Mouse (Mus musculus): ENCODE measurements at regions not wholly inside any gene's neighbourhood (a gene's known extent, or its start where the extent isn't known, plus 50 kb on each side); places are given as distances from the start of the nearest gene placed in this dataset.
"Not testable (repeated sequence)": the region's sequence is repeated elsewhere in the genome, so short reads cannot be mapped to it uniquely, and the experiment has no call there.

DNA sequence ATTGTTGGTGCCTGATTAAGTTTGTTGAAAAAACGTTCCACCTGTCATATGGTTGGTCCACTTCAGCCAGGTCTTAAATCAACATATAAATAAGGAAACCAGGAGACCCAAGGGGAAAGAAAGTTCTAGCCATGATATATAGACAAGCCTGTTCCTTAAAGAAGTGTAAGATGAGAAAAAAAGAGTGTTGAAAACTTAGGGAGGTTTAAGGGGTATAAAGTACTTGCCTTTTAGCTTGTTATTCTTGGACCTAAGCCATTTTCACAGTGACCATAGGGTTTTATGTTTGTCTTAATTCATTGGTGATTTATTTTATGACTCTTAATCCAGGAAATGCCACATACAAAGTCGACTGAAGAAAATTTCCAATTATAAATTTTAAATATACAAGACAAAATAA, 602.9 kb upstream of the Marcks start:
- no peaks in the 10 kb centered on the region for H3K27me3 ChIP-seq (ENCODE audit: control insufficient read depth, insufficient read depth, low read length)
- 42% methylated on average over 2 of the region's 2 CpGs for WGBS
- no peak for DNase-seq
- no peak overlapping the region for H3K4me3 ChIP-seq (ENCODE audit: control insufficient read depth, insufficient read depth, low read length)
- H3K27ac ChIP-seq (ENCODE audit: control insufficient read depth, insufficient read depth, low read length): no peak overlapping the region
- H3K36me3 ChIP-seq (ENCODE audit: control insufficient read depth, insufficient read depth, low read length): no peaks in the 10 kb centered on the region
- no peaks in the 10 kb centered on the region for H3K4me1 ChIP-seq (replicated peaks; ENCODE audit: control insufficient read depth, insufficient read depth, low read length)
- TF ChIP-seq CTCF (IDR thresholded peaks at IDR 0.05; ENCODE audit: borderline replicate concordance, control insufficient read depth, extremely low read depth, insufficient read depth, low read length, poor library complexity) (no peak), POLR2A (IDR thresholded peaks at IDR 0.05; ENCODE audit: control insufficient read depth, extremely low read depth, insufficient read depth, low read length, poor library complexity) (no peak)

DNA sequence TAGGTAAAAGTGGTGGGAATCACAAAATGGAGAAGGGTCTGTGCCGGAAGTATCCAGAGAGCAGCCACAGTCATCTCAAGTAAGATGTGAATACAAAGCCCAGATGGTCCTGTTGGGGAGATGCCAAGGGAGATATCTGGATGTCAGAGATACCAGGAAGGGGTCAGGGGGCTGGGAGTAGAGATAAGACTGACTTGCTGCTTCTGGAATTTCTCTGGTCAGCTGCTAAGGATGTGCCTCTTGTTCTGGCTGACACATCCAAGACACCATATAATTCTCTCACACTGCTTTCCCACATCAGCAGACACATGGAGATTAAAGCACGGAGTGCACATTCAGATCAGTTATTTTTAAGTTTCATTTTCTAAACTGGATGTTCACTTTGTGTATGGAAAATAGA, 600.3 kb upstream of the Marcks start:
- no peak for DNase-seq
- Histone ChIP-seq H3K4me1 (replicated peaks; ENCODE audit: control insufficient read depth, insufficient read depth, low read length) (no peaks in the 10 kb centered on the region), H3K36me3 (ENCODE audit: control insufficient read depth, insufficient read depth, low read length) (no peaks in the 10 kb centered on the region), H3K4me3 (ENCODE audit: control insufficient read depth, insufficient read depth, low read length) (no peak overlapping the region), H3K27ac (ENCODE audit: control insufficient read depth, insufficient read depth, low read length) (no peak overlapping the region), H3K27me3 (ENCODE audit: control insufficient read depth, insufficient read depth, low read length) (no peaks in the 10 kb centered on the region)
- WGBS: 87% methylated on average over 2 of the region's 2 CpGs
- TF ChIP-seq CTCF (IDR thresholded peaks at IDR 0.05; ENCODE audit: borderline replicate concordance, control insufficient read depth, extremely low read depth, insufficient read depth, low read length, poor library complexity): no peak
- TF ChIP-seq POLR2A (IDR thresholded peaks at IDR 0.05; ENCODE audit: control insufficient read depth, extremely low read depth, insufficient read depth, low read length, poor library complexity): no peak

DNA sequence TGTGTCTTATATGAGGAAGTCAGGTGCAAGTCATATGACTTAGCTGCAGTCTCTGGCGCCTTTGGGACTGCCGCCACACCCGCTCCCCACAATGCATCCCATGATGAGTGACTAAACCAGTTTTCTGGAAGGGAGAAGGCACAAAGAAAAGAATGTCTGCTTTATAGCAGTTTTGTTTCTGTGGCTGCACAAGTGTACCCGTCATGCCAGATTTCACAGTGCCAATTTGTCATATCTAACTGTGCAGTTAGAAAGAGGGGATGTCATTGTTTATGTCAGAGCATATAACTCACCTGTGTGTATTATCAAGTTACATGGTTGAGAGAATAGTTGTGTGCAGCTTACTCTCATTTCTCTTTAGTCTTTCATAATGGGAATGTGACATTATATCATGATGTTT, 586.9 kb upstream of the Marcks start:
- TF ChIP-seq POLR2A (IDR thresholded peaks at IDR 0.05; ENCODE audit: control insufficient read depth, extremely low read depth, insufficient read depth, low read length, poor library complexity) (no peak), CTCF (IDR thresholded peaks at IDR 0.05; ENCODE audit: borderline replicate concordance, control insufficient read depth, extremely low read depth, insufficient read depth, low read length, poor library complexity) (no peak)
- Histone ChIP-seq H3K36me3 (ENCODE audit: control insufficient read depth, insufficient read depth, low read length) (no peaks in the 10 kb centered on the region), H3K27me3 (ENCODE audit: control insufficient read depth, insufficient read depth, low read length) (no peaks in the 10 kb centered on the region), H3K27ac (ENCODE audit: control insufficient read depth, insufficient read depth, low read length) (no peak overlapping the region), H3K4me1 (replicated peaks; ENCODE audit: control insufficient read depth, insufficient read depth, low read length) (no peaks in the 10 kb centered on the region), H3K4me3 (ENCODE audit: control insufficient read depth, insufficient read depth, low read length) (no peak overlapping the region)
- WGBS: 91% methylated on average over 4 of the region's 4 CpGs
- no peak for DNase-seq

DNA sequence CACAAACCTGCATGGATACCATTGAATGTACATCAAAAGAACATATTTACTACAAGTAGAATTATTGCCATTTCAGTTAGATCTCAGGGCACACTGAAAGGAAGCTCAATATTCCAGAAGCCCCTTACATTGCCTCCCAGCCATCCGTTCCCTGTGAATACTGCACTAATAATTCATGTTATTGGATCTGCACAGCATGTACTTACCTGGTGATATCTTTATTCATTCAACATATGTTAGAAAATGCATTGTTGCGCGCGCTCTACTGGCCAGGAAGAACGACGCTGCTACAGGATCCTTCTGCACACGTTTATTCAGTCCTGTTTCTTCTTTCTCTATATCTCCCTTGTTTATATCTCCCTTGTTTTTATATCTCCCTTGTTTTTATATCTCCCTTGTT, 586.3 kb upstream of the Marcks start:
- not testable (repeated sequence) for H3K4me1 ChIP-seq (replicated peaks; ENCODE audit: control insufficient read depth, insufficient read depth, low read length); H3K27me3 ChIP-seq (ENCODE audit: control insufficient read depth, insufficient read depth, low read length); H3K27ac ChIP-seq (ENCODE audit: control insufficient read depth, insufficient read depth, low read length); H3K4me3 ChIP-seq (ENCODE audit: control insufficient read depth, insufficient read depth, low read length); H3K36me3 ChIP-seq (ENCODE audit: control insufficient read depth, insufficient read depth, low read length); DNase-seq
- WGBS: 95% methylated on average over 7 of the region's 7 CpGs

DNA sequence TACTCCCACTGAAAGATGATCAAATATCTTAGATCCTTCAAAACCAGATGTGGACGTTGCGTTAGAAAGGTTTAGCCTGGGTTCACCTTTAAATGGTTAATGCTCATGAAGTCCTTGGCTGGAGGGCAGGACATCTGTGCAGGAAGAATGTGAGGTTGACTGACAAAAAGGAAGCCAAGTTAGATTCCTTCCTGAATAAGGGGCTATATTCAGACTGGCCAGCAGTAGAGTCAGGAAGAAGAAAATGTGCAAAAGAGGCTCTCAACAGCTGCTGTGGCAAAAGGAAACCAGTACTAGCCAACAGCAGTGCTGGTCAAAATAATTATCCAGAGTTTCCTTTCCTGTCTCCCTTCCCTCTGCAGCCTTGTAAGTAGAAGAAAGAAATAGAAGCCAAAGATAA, 582.0 kb upstream of the Marcks start:
- TF ChIP-seq POLR2A (IDR thresholded peaks at IDR 0.05; ENCODE audit: control insufficient read depth, extremely low read depth, insufficient read depth, low read length, poor library complexity): no peak
- TF ChIP-seq CTCF (IDR thresholded peaks at IDR 0.05; ENCODE audit: borderline replicate concordance, control insufficient read depth, extremely low read depth, insufficient read depth, low read length, poor library complexity): no peak
- H3K36me3 ChIP-seq (ENCODE audit: control insufficient read depth, insufficient read depth, low read length): no peaks in the 10 kb centered on the region
- no peak overlapping the region for H3K27ac ChIP-seq (ENCODE audit: control insufficient read depth, insufficient read depth, low read length)
- H3K4me1 ChIP-seq (replicated peaks; ENCODE audit: control insufficient read depth, insufficient read depth, low read length): no peaks in the 10 kb centered on the region
- DNase-seq: no peak
- H3K4me3 ChIP-seq (ENCODE audit: control insufficient read depth, insufficient read depth, low read length): no peak overlapping the region
- 73% methylated on average over 2 of the region's 2 CpGs for WGBS
- no peaks in the 10 kb centered on the region for H3K27me3 ChIP-seq (ENCODE audit: control insufficient read depth, insufficient read depth, low read length)

DNA sequence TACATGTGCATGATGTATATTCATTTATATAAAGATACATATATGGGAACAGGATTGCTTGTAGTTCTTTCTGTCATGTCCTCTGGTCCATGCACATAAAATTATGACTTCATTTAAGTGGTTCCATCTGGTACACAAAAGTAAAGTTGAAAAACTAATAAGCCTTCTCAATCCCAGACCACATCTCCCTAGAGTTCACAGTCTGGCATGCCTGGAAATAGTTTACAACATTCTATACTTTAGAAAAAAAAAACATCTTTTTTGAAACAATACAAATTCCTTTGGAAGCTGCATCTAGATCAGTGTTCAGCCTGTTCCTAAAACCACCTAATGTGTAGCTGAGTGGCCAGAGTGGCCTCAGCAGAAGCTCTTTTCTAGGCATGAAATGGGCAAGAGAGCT, 578.2 kb upstream of the Marcks start:
- no peak for TF ChIP-seq POLR2A (IDR thresholded peaks at IDR 0.05; ENCODE audit: control insufficient read depth, extremely low read depth, insufficient read depth, low read length, poor library complexity)
- no peak for TF ChIP-seq CTCF (IDR thresholded peaks at IDR 0.05; ENCODE audit: borderline replicate concordance, control insufficient read depth, extremely low read depth, insufficient read depth, low read length, poor library complexity)
- no peak overlapping the region for H3K27ac ChIP-seq (ENCODE audit: control insufficient read depth, insufficient read depth, low read length)
- no peak overlapping the region for H3K4me3 ChIP-seq (ENCODE audit: control insufficient read depth, insufficient read depth, low read length)
- no peaks in the 10 kb centered on the region for H3K27me3 ChIP-seq (ENCODE audit: control insufficient read depth, insufficient read depth, low read length)
- H3K4me1 ChIP-seq (replicated peaks; ENCODE audit: control insufficient read depth, insufficient read depth, low read length): no peaks in the 10 kb centered on the region
- no peaks in the 10 kb centered on the region for H3K36me3 ChIP-seq (ENCODE audit: control insufficient read depth, insufficient read depth, low read length)
- no peak for DNase-seq

DNA sequence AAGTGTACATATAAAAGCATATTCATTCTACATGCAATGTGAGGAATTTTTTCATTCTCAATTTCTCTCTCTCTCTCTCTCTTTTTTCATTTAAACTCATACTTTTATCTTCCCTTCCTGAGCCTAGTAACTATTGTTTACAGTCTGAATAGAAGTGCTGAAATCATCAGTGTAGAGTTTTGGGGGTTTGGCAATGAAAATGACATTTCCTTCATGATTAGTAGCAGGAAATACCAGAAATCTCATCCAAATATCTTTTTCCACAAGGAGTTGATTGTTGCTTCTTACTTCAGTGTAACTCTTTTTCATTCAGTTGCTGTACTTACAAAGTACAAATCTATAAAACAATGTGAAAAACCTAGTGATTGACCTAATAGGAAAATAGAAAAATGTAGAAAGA, 572.7 kb upstream of the Marcks start:
- H3K27me3 ChIP-seq (ENCODE audit: control insufficient read depth, insufficient read depth, low read length): no peaks in the 10 kb centered on the region
- TF ChIP-seq CTCF (IDR thresholded peaks at IDR 0.05; ENCODE audit: borderline replicate concordance, control insufficient read depth, extremely low read depth, insufficient read depth, low read length, poor library complexity): no peak
- TF ChIP-seq POLR2A (IDR thresholded peaks at IDR 0.05; ENCODE audit: control insufficient read depth, extremely low read depth, insufficient read depth, low read length, poor library complexity): no peak
- H3K4me1 ChIP-seq (replicated peaks; ENCODE audit: control insufficient read depth, insufficient read depth, low read length): no peaks in the 10 kb centered on the region
- H3K27ac ChIP-seq (ENCODE audit: control insufficient read depth, insufficient read depth, low read length): no peak overlapping the region
- no peaks in the 10 kb centered on the region for H3K36me3 ChIP-seq (ENCODE audit: control insufficient read depth, insufficient read depth, low read length)
- DNase-seq: no peak
- no peak overlapping the region for H3K4me3 ChIP-seq (ENCODE audit: control insufficient read depth, insufficient read depth, low read length)

All from thymus, adult 2 months (tissue).